Mouse (Mus musculus): ENCODE results near the gene Gm11559. TPM values are rescaled to one million over a fixed set of nuclear protein-coding genes. Genes with fewer than 3 reads are reported as not detected.

Gm11559 gene
- polyA plus RNA-seq (2012; ENCODE audit: low replicate concordance) = not detected in 2 replicates

DNA sequence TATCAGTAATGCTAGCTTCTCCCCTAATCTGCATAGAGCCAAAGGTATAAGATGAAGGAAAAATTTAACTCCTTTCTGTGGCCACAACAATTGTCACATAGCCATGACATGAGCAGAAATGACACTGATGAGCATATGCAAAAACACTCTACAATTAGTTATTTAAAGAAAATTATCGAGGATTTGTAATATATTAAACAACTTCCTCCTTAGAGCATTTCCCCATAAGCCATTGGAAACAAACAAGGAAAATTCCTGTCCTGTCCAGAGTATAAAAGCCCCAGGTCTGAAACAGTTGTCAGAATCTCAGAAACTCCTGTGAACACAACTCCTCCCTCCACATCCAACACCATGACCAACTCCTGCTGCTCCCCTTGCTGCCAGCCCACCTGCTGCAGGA, at the start of gene Gm11559:
TSS of gene Gm11559 (plus strand) at position 301 of the 400 bp plus-strand sequence.

DNA sequence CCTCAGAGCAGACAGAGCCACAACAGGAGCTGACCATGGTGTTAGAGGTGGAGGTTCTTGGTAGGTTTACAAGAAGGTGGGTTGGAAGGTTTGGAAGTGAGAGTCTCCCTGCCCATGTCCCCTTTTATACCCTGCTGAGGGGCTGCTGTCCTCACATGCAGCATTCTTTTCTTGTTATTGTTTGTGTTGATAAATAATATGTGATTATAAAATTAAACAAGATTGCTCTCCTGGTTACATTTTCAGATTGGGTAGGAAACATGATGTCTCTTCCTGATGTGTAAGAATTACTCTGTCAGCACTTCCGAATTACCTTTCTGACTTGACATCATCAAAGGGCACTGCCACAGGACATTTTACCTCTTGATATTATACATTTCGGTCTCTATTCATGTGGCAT, 48.7 kb upstream of the Gm11559 start, which contains the start of gene Gm11564:
TSS of gene Gm11564 (minus strand) at position 101 of the 400 bp plus-strand sequence.

DNA sequence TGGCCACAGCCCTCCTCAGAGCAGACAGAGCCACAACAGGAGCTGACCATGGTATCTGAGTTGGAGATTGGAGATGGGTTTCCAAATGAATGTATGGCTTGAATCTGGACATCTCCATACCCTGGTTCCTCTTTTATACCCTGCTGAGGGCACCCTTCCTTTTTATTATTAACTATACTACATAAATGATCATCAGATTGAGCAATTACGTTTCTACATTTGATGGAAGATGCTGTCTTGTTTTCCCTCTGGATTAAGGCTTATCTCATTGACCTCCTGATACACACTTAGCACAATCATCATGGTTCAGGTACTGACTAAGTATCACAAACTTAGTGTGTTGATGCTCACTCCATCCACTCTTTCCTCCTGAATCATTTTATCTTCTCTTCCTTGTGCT, 26.3 kb upstream of the Gm11559 start, which contains the start of gene 2300003K06Rik:
TSS of gene 2300003K06Rik (minus strand) at position 101 of the 400 bp plus-strand sequence.

DNA sequence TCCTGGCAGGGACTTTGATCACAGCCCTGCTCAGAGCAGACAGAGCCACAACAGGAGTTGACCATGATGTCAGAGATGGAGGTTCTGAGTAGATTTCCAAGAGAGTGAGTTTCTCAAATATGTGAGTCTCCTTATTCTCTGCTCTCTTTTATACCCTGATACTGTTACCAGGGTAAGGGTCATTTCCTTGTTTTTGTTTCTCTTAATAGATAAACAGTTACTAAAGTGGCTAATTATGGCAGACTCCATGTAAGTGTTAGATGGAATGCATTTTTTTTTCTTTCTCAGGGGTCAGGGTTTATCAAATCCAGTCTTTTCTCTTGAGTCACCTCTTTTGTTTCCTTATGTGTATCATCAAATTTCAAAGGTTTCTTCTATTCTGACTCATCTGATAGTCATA, 12.8 kb upstream of the Gm11559 start, which contains the start of gene Krtap4-16:
TSS of gene Krtap4-16 (minus strand) at position 101 of the 400 bp plus-strand sequence.

DNA sequence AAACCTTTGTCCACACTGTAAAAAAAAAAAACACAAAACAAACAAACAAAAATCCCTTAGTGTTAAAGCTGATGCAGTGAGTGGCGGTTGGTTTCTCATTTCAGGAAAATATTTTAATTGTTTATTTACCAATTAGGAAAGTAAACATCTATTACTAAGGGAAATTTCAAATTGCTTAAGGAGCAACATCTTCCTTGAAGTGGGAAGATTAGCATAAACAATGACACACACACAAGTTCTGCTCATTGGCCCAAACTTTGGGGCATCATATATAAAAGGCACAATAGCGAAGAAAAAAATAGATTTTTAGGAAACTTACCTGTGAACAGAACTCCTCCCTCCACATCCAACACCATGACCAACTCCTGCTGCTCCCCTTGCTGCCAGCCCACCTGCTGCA, 6.7 kb upstream of the Gm11559 start, which contains the start of gene Gm11568:
TSS of gene Gm11568 (plus strand) at position 301 of the 400 bp plus-strand sequence.

DNA sequence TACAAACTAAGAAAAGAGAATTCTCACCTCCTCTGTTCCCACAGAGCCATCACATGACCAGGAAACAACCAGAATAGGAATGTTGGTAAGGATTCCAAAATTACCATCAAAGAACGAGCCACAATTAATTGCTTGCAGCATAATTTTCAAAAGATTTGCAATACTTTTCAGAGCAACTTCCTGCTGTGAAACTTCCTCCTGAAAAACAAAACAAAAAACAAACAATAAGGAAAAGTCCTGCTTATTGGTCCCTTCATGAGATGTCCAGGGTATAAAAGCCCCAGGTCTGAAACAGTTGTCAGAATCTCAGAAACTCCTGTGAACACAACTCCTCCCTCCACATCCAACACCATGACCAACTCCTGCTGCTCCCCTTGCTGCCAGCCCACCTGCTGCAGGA, 8.8 kb downstream of the Gm11559 start, which contains the start of gene Krtap9-1:
TSS of gene Krtap9-1 (plus strand) at position 301 of the 400 bp plus-strand sequence.

DNA sequence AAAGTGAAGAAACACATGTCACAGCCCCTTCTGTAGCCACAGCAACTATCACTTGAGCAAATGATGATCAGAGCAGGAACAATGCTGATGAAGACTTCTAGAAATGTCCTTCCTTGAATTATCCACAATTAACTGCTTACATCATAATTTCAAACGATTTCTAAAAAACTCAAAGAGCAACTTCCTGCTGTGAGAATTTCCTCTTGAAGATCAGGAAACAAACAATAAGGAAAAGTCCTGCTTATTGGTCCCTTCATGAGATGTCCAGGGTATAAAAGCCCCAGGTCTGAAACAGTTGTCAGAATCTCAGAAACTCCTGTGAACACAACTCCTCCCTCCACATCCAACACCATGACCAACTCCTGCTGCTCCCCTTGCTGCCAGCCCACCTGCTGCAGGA, 14.6 kb downstream of the Gm11559 start, which contains the start of gene Gm11567:
TSS of gene Gm11567 (plus strand) at position 301 of the 400 bp plus-strand sequence.

DNA sequence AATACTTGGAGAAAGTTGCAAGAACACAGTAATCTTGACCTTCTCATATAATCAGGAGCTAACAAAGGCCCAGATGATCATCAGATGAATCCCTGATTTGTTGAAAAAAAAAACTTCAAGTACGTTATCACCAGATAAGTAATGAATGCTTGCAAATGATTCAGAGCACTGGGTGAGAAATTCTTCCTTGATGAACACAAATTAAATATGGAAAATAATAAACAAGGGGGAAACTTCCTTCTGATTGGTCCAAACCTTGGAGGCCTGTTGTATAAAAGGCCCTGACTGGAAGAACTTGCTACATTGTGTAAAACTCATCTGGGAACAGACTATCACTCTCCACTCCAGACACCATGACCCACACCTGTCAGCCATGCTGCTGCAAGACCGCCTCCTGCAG, 43.3 kb downstream of the Gm11559 start, which contains the start of gene Krtap31-1:
TSS of gene Krtap31-1 (plus strand) at position 301 of the 400 bp plus-strand sequence.

DNA sequence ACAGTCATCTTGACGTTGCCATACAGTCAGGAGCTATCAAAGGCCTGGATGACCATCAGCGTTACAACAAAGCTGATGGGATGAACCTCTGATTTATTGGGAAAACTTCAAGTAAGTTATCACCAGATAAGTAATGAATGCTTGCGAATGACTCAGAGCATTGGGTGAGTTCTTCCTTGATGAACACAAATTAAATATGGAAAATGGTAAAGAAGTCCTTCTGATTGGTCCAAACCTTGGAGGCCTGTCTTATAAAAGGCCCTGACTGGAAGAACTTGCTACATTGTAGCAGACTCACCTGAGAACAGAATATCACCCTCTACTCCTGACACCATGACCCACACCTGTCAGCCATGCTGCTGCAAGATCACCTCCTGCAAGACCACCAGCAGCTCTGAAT, 50.2 kb downstream of the Gm11559 start, which contains the start of gene Gm11565:
TSS of gene Gm11565 (plus strand) at position 301 of the 400 bp plus-strand sequence.

Other genes with a start within 250 kb of the Gm11559 start
- not detected in 2 replicates for gene Krtap2-4, start 249.6 kb upstream of the Gm11559 start, polyA plus RNA-seq (2012; ENCODE audit: low replicate concordance)
- not detected in 2 replicates for gene Gm11562, start 244.0 kb upstream of the Gm11559 start, polyA plus RNA-seq (2012; ENCODE audit: low replicate concordance)
- gene Krtap4-1, start 236.2 kb upstream of the Gm11559 start, polyA plus RNA-seq (2012; ENCODE audit: low replicate concordance) = not detected in 2 replicates
- not detected in 2 replicates for gene Krtap4-2, start 229.4 kb upstream of the Gm11559 start, polyA plus RNA-seq (2012; ENCODE audit: low replicate concordance)
- not detected in 2 replicates for gene Krtap4-7, start 220.4 kb upstream of the Gm11559 start, polyA plus RNA-seq (2012; ENCODE audit: low replicate concordance)
- not detected in 2 replicates for gene Gm11555, start 214.2 kb upstream of the Gm11559 start, polyA plus RNA-seq (2012; ENCODE audit: low replicate concordance)
- not detected in 2 replicates for gene Gm11563, start 205.5 kb upstream of the Gm11559 start, polyA plus RNA-seq (2012; ENCODE audit: low replicate concordance)
- not detected in 2 replicates for gene Krtap4-6, start 198.5 kb upstream of the Gm11559 start, polyA plus RNA-seq (2012; ENCODE audit: low replicate concordance)
- gene Gm14190, start 173.7 kb upstream of the Gm11559 start, polyA plus RNA-seq (2012; ENCODE audit: low replicate concordance) = not detected in 2 replicates
- not detected in 2 replicates for gene Gm14180, start 130.2 kb upstream of the Gm11559 start, polyA plus RNA-seq (2012; ENCODE audit: low replicate concordance)
- not detected in 2 replicates for gene Gm11595, start 91.6 kb upstream of the Gm11559 start, polyA plus RNA-seq (2012; ENCODE audit: low replicate concordance)
- gene Krtap4-8, start 83.8 kb upstream of the Gm11559 start, polyA plus RNA-seq (2012; ENCODE audit: low replicate concordance) = not detected in 2 replicates
- gene Krtap4-9, start 79.3 kb upstream of the Gm11559 start, polyA plus RNA-seq (2012; ENCODE audit: low replicate concordance) = not detected in 2 replicates
- gene Gm11596, start 71.0 kb upstream of the Gm11559 start, polyA plus RNA-seq (2012; ENCODE audit: low replicate concordance) = not detected in 2 replicates
- 0.86 TPM in 1 of 2 replicates, not detected in the other for gene Gm11569, start 65.5 kb upstream of the Gm11559 start, polyA plus RNA-seq (2012; ENCODE audit: low replicate concordance)
- not detected in 2 replicates for gene Gm11554, start 60.0 kb upstream of the Gm11559 start, polyA plus RNA-seq (2012; ENCODE audit: low replicate concordance)
- not detected in 2 replicates for gene Krtap4-13, start 54.6 kb upstream of the Gm11559 start, polyA plus RNA-seq (2012; ENCODE audit: low replicate concordance)
- not detected in 2 replicates for gene Gm11564, start 48.8 kb upstream of the Gm11559 start, polyA plus RNA-seq (2012; ENCODE audit: low replicate concordance)
- gene 2300003K06Rik, start 26.4 kb upstream of the Gm11559 start, polyA plus RNA-seq (2012; ENCODE audit: low replicate concordance) = not detected in 2 replicates
- gene Krtap4-16, start 12.9 kb upstream of the Gm11559 start, polyA plus RNA-seq (2012; ENCODE audit: low replicate concordance) = not detected in 2 replicates
- gene Gm11568, start 6.6 kb upstream of the Gm11559 start, polyA plus RNA-seq (2012; ENCODE audit: low replicate concordance) = not detected in 2 replicates
- gene Krtap9-1, start 8.9 kb downstream of the Gm11559 start, polyA plus RNA-seq (2012; ENCODE audit: low replicate concordance) = not detected in 2 replicates
- gene Gm11567, start 14.7 kb downstream of the Gm11559 start, polyA plus RNA-seq (2012; ENCODE audit: low replicate concordance) = not detected in 2 replicates
- gene Krtap31-1, start 43.4 kb downstream of the Gm11559 start, polyA plus RNA-seq (2012; ENCODE audit: low replicate concordance) = not detected in 2 replicates
- not detected in 2 replicates for gene Gm11565, start 50.3 kb downstream of the Gm11559 start, polyA plus RNA-seq (2012; ENCODE audit: low replicate concordance)
- not detected in 2 replicates for gene Krtap31-2, start 71.8 kb downstream of the Gm11559 start, polyA plus RNA-seq (2012; ENCODE audit: low replicate concordance)
- not detected in 2 replicates for gene Krtap9-5, start 84.0 kb downstream of the Gm11559 start, polyA plus RNA-seq (2012; ENCODE audit: low replicate concordance)
- not detected in 2 replicates for gene Krtap29-1, start 114.6 kb downstream of the Gm11559 start, polyA plus RNA-seq (2012; ENCODE audit: low replicate concordance)
- not detected in 2 replicates for gene Krtap16-1, start 122.1 kb downstream of the Gm11559 start, polyA plus RNA-seq (2012; ENCODE audit: low replicate concordance)
- not detected in 2 replicates for gene Krtap17-1, start 129.5 kb downstream of the Gm11559 start, polyA plus RNA-seq (2012; ENCODE audit: low replicate concordance)
- not detected in 2 replicates for gene Krt33a, start 151.7 kb downstream of the Gm11559 start, polyA plus RNA-seq (2012; ENCODE audit: low replicate concordance)
- gene Krt33b, start 165.4 kb downstream of the Gm11559 start, polyA plus RNA-seq (2012; ENCODE audit: low replicate concordance) = not detected in 2 replicates
- gene Krt34, start 177.1 kb downstream of the Gm11559 start, polyA plus RNA-seq (2012; ENCODE audit: low replicate concordance) = not detected in 2 replicates
- gene Krt31, start 186.1 kb downstream of the Gm11559 start, polyA plus RNA-seq (2012; ENCODE audit: low replicate concordance) = not detected in 2 replicates
- gene Krt32, start 223.8 kb downstream of the Gm11559 start, polyA plus RNA-seq (2012; ENCODE audit: low replicate concordance) = not detected in 2 replicates
- gene Krt35, start 231.8 kb downstream of the Gm11559 start, polyA plus RNA-seq (2012; ENCODE audit: low replicate concordance) = not detected in 2 replicates
- gene Krt36, start 241.2 kb downstream of the Gm11559 start, polyA plus RNA-seq (2012; ENCODE audit: low replicate concordance) = not detected in 2 replicates